Mouse (Mus musculus) myocyte (in vitro differentiated cells): ENCODE measurements at regions not wholly inside any gene's neighbourhood (a gene's known extent, or its start where the extent isn't known, plus 50 kb on each side); places are given as distances from the start of the nearest gene placed in this dataset.

Experiments used
- H3K27me3 ChIP-seq: one replicate; pipeline ENCODE4 v1.6.1; 2011; ENCODE audit not compliant: control insufficient read depth, insufficient read depth, insufficient read length
- H3K36me3 ChIP-seq: one replicate; pipeline ENCODE4 v1.6.1; 2011; ENCODE audit not compliant: control insufficient read depth, insufficient read depth
- H3K4me2 ChIP-seq: one replicate; pipeline ENCODE4 v1.6.1; 2011; ENCODE audit warnings: low read depth, control low read depth
- H3K4me3 ChIP-seq: one replicate; pipeline ENCODE4 v1.5.1; 2011; ENCODE audit warnings: mild to moderate bottlenecking, control low read depth, moderate library complexity
- H3K79me2 ChIP-seq: one replicate; pipeline ENCODE4 v1.6.1; 2011; ENCODE audit not compliant: control insufficient read depth, insufficient read depth
- H3ac ChIP-seq: one replicate; pipeline ENCODE4 v1.6.1; 2011; ENCODE audit not compliant: control insufficient read depth, insufficient read length
- CEBPB ChIP-seq: IDR thresholded peaks from 2 replicates; pipeline ENCODE4 v1.6.1; 2011; ENCODE audit warnings: mild to moderate bottlenecking, moderate library complexity; ENCODE audit not compliant: poor library complexity, insufficient read depth, severe bottlenecking
- E2F4 ChIP-seq: IDR thresholded peaks from one replicate; pipeline ENCODE4 v1.6.1; 2011; ENCODE audit warnings: mild to moderate bottlenecking, control low read depth, moderate library complexity; ENCODE audit not compliant: insufficient read depth
- MAX ChIP-seq: IDR thresholded peaks from one replicate; pipeline ENCODE4 v1.6.1; 2011; ENCODE audit warnings: low read depth, mild to moderate bottlenecking, control low read depth
- MYOD1 ChIP-seq, 3 experiments: IDR thresholded peaks; one replicate each; pipeline ENCODE4 v1.6.1; 2011; ENCODE audit warnings: control low read depth in 2 of 3, low read depth in 2 of 3, mild to moderate bottlenecking in 2 of 3, moderate library complexity in 1 of 3; ENCODE audit not compliant: insufficient read length in 2 of 3, control insufficient read depth in 1 of 3
- MYOG ChIP-seq, 3 experiments: IDR thresholded peaks; one replicate each; pipeline ENCODE4 v1.6.1; 2011; ENCODE audit warnings: control low read depth in 2 of 3, low read depth in 2 of 3, mild to moderate bottlenecking in 2 of 3; ENCODE audit not compliant: insufficient read length in 2 of 3, control insufficient read depth in 1 of 3, insufficient read depth in 1 of 3
- POLR2A ChIP-seq: IDR thresholded peaks from one replicate; pipeline ENCODE4 v1.6.1; 2011; ENCODE audit warnings: low read depth, mild to moderate bottlenecking, control low read depth, moderate library complexity; ENCODE audit not compliant: insufficient read length
- POLR2AphosphoS2 ChIP-seq: IDR thresholded peaks from one replicate; pipeline ENCODE4 v1.6.1; 2011; ENCODE audit warnings: low read depth, control low read depth; ENCODE audit not compliant: insufficient read length
- REST ChIP-seq: IDR thresholded peaks from one replicate; pipeline ENCODE4 v1.6.1; 2011; ENCODE audit warnings: mild to moderate bottlenecking, control low read depth, moderate library complexity; ENCODE audit not compliant: insufficient read depth, insufficient read length
- SRF ChIP-seq: IDR thresholded peaks from one replicate; pipeline ENCODE4 v1.6.1; 2011; ENCODE audit warnings: low read depth; ENCODE audit not compliant: control insufficient read depth, insufficient read length
- TCF12 ChIP-seq: IDR thresholded peaks from one replicate; pipeline ENCODE4 v1.6.1; 2011; ENCODE audit warnings: mild to moderate bottlenecking, control low read depth; ENCODE audit not compliant: poor library complexity, insufficient read depth, severe bottlenecking
- TCF3 ChIP-seq: IDR thresholded peaks from one replicate; pipeline ENCODE4 v1.6.1; 2011; ENCODE audit warnings: low read depth, control low read depth; ENCODE audit not compliant: insufficient read length
- USF1 ChIP-seq: IDR thresholded peaks from one replicate; pipeline ENCODE4 v1.6.1; 2011; ENCODE audit warnings: low read depth, mild to moderate bottlenecking, control low read depth, moderate library complexity

GRCm38 (mm10) chr14:76856591-76856990 lies 180.0 kb upstream of the Ccdc122 start:
- Histone ChIP-seq H3K4me3 (no peak overlapping the region), H3K27me3 (no peaks in the 10 kb centered on the region), H3K79me2 (no peaks in the 10 kb centered on the region), H3K4me2 (no peak overlapping the region), H3ac (no peak overlapping the region), H3K36me3 (no peaks in the 10 kb centered on the region)
- TF ChIP-seq USF1, result no peak
- no peak for TF ChIP-seq MYOD1 (IDR thresholded peaks at IDR 0.05; ENCODE audit: control insufficient read depth in 1 of 3, insufficient read length in 2 of 3, low read depth in 2 of 3)

GRCm38 (mm10) chr14:76854965-76855364 lies 181.6 kb upstream of the Ccdc122 start:
- H3K27me3 ChIP-seq, result no peaks in the 10 kb centered on the region
- TF ChIP-seq REST (no peak), TCF3 (no peak), USF1 (no peak), POLR2A (no peak), MAX (no peak), POLR2AphosphoS2 (no peak), CEBPB (no peak), E2F4 (no peak), MYOD1 (IDR thresholded peaks at IDR 0.05; ENCODE audit: control insufficient read depth in 1 of 3, insufficient read length in 2 of 3, low read depth in 2 of 3) (no peak), TCF12 (no peak), MYOG (IDR thresholded peaks at IDR 0.05; ENCODE audit: control insufficient read depth in 1 of 3, insufficient read depth in 1 of 3, insufficient read length in 2 of 3, low read depth in 2 of 3) (no peak), SRF (no peak)
- no peak overlapping the region for H3K4me2 ChIP-seq
- H3K79me2 ChIP-seq, result no peaks in the 10 kb centered on the region
- H3K36me3 ChIP-seq, result no peaks in the 10 kb centered on the region
- no peak overlapping the region for H3K4me3 ChIP-seq
- H3ac ChIP-seq, result no peak overlapping the region

- H3K4me2 ChIP-seq, result no peak overlapping the region
- no peak overlapping the region for H3ac ChIP-seq
- TF ChIP-seq E2F4, result no peak
- TF ChIP-seq MYOG (IDR thresholded peaks at IDR 0.05; ENCODE audit: control insufficient read depth in 1 of 3, insufficient read depth in 1 of 3, insufficient read length in 2 of 3, low read depth in 2 of 3), result no peak
- no peak for TF ChIP-seq SRF
- TF ChIP-seq REST, result no peak
- TF ChIP-seq CEBPB, result no peak
- TF ChIP-seq POLR2A, result no peak
- no peak for TF ChIP-seq MYOD1 (IDR thresholded peaks at IDR 0.05; ENCODE audit: control insufficient read depth in 1 of 3, insufficient read length in 2 of 3, low read depth in 2 of 3)
- TF ChIP-seq POLR2AphosphoS2, result no peak
- TF ChIP-seq TCF12, result no peak
- TF ChIP-seq USF1, result no peak
- no peak for TF ChIP-seq MAX
- TF ChIP-seq TCF3, result no peak
- H3K36me3 ChIP-seq, result no peaks in the 10 kb centered on the region
- H3K79me2 ChIP-seq, result no peaks in the 10 kb centered on the region
- H3K27me3 ChIP-seq, result no peaks in the 10 kb centered on the region
- H3K4me3 ChIP-seq, result no peak overlapping the region
Measured at GRCm38 (mm10) chr14:76851473-76852214, 184.9 kb upstream of the Ccdc122 start.

GRCm38 (mm10) chr14:76850641-76851040 lies 185.9 kb upstream of the Ccdc122 start:
- no peak overlapping the region for H3ac ChIP-seq
- H3K4me2 ChIP-seq, result no peak overlapping the region
- H3K4me3 ChIP-seq, result no peak overlapping the region
- TF ChIP-seq TCF3 (no peak), SRF (no peak), USF1 (no peak), POLR2AphosphoS2 (no peak), TCF12 (no peak), MYOD1 (IDR thresholded peaks at IDR 0.05; ENCODE audit: control insufficient read depth in 1 of 3, insufficient read length in 2 of 3, low read depth in 2 of 3) (no peak), MAX (no peak), REST (no peak), E2F4 (no peak), CEBPB (no peak), MYOG (IDR thresholded peaks at IDR 0.05; ENCODE audit: control insufficient read depth in 1 of 3, insufficient read depth in 1 of 3, insufficient read length in 2 of 3, low read depth in 2 of 3) (no peak), POLR2A (no peak)
- H3K27me3 ChIP-seq, result no peaks in the 10 kb centered on the region
- H3K79me2 ChIP-seq, result no peaks in the 10 kb centered on the region
- no peaks in the 10 kb centered on the region for H3K36me3 ChIP-seq

- Histone ChIP-seq H3K79me2 (no peaks in the 10 kb centered on the region), H3ac (no peak overlapping the region), H3K27me3 (no peaks in the 10 kb centered on the region), H3K4me2 (no peak overlapping the region), H3K36me3 (no peaks in the 10 kb centered on the region), H3K4me3 (no peak overlapping the region)
- TF ChIP-seq SRF, result no peak
- TF ChIP-seq POLR2A, result no peak
- TF ChIP-seq TCF12, result no peak
- no peak for TF ChIP-seq E2F4
- no peak for TF ChIP-seq USF1
- no peak for TF ChIP-seq MYOG (IDR thresholded peaks at IDR 0.05; ENCODE audit: control insufficient read depth in 1 of 3, insufficient read depth in 1 of 3, insufficient read length in 2 of 3, low read depth in 2 of 3)
Measured at GRCm38 (mm10) chr14:76850051-76850450, 186.5 kb upstream of the Ccdc122 start.
